Mouse (Mus musculus): ENCODE data around the gene Itga7.

DNA sequence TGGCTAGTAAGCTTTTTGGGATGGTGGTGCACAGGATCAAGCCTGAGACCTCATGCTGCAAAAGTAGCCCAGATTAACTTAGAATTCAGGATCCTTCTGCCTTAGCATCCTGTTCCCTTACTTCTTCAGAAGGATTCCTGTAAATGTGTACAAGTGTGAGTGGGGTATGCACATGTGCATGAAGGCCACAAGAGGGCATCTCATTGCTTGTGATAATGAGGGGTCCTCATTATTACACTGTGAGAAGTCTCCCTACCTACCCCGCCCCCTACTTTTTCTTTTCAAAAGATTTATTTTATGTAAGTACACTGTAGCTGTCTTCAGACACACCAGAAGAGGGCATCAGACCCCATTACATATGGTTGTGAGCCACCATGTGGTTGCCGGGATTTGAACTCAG, 18.1 kb upstream of the Itga7 start:
- TF ChIP-seq CTCF (IDR thresholded peaks at IDR 0.05; ENCODE audit: low read depth) (peak; percentile 34; the same call in 1 of the 2 replicates), EP300 (IDR thresholded peaks at IDR 0.05; ENCODE audit: low read depth) (no peak)

All from heart, postnatal 0 days (tissue).